Mouse (Mus musculus) heart, embryonic 14.5 days (tissue): Measurements from ENCODE around the gene Mycl. TPM values are rescaled to one million over a fixed set of nuclear protein-coding genes. Genes with fewer than 3 reads are reported as not detected.
A peak's percentile ranks its signal among the peaks of the same experiment; 100 is the strongest.

Experiments used
- ATAC-seq: fragments of 200-750 bp; cut with Nextera tagmentation; 2 replicates; pipeline ENCODE4 v1.8.0; 2017; ENCODE audit warnings: low read depth, moderate TSS enrichment; ENCODE audit not compliant: insufficient number of reproducible peaks, insufficient read depth, low FRiP score
- H3K27ac ChIP-seq, 2 experiments: fragments of 200-500 bp in 1 of 2; fragments of 300-500 bp in 1 of 2; sonication (generic) in 1 of 2; replicated peaks in 1 of 2; 2 replicates each; pipeline ENCODE4 v1.5.1; 2012 to 2014; ENCODE audit warnings: low read depth in 2 of 2, low read length in 2 of 2, control low read depth in 1 of 2, mild to moderate bottlenecking in 1 of 2, mixed read lengths in 1 of 2; ENCODE audit not compliant: control insufficient read depth in 1 of 2, insufficient read depth in 1 of 2
- H3K27me3 ChIP-seq: fragments of 300-500 bp; sonication (generic); 2 replicates; pipeline ENCODE4 v1.6.1; 2014; ENCODE audit warnings: mild to moderate bottlenecking, low read length, control low read depth; ENCODE audit not compliant: control insufficient read depth, insufficient read depth
- H3K36me3 ChIP-seq: fragments of 300-500 bp; sonication (generic); 2 replicates; pipeline ENCODE4 v1.6.1; 2014; ENCODE audit warnings: mild to moderate bottlenecking, control low read depth, low read length, mixed read lengths; ENCODE audit not compliant: control insufficient read depth, insufficient read depth
- H3K4me1 ChIP-seq, 2 experiments: fragments of 200-500 bp in 1 of 2; fragments of 300-500 bp in 1 of 2; sonication (generic) in 1 of 2; 2 replicates each; pipeline ENCODE4 v1.6.1; 2012 to 2014; ENCODE audit warnings: low read length in 2 of 2, control low read depth in 1 of 2, mixed read lengths in 1 of 2; ENCODE audit not compliant: control insufficient read depth in 2 of 2, insufficient read depth in 2 of 2
- H3K4me2 ChIP-seq: fragments of 300-500 bp; sonication (generic); 2 replicates; pipeline ENCODE4 v1.6.1; 2014; ENCODE audit warnings: mild to moderate bottlenecking, low read length
- H3K4me3 ChIP-seq, 2 experiments: fragments of 200-500 bp in 1 of 2; fragments of 300-500 bp in 1 of 2; sonication (generic) in 1 of 2; 2 replicates each; pipeline ENCODE4 v1.5.1; 2012 to 2014; ENCODE audit warnings: low read length in 2 of 2, mild to moderate bottlenecking in 2 of 2, control low read depth in 1 of 2, low read depth in 1 of 2, moderate library complexity in 1 of 2; ENCODE audit not compliant: control insufficient read depth in 1 of 2, insufficient read depth in 1 of 2
- H3K9ac ChIP-seq: fragments of 300-500 bp; sonication (generic); 2 replicates; pipeline ENCODE4 v1.6.1; 2014; ENCODE audit warnings: mild to moderate bottlenecking, low read length
- H3K9me3 ChIP-seq: fragments of 300-500 bp; sonication (generic); 2 replicates; pipeline ENCODE4 v1.6.1; 2016; ENCODE audit warnings: low read length, control low read depth; ENCODE audit not compliant: control insufficient read depth
- WGBS: fragments of 180-500 bp; shearing (Covaris S2); extraction: QIAGEN DNeasy Blood & Tissue Kit; methylation state at CpG from one replicate; pipeline ENCODE4 v1.1.7; 2014; 5-methylcytosine and 5-hydroxymethylcytosine counted together
- polyA plus RNA-seq: library from polyadenylated mRNA; unstranded; fragments of >200 nt; fragmentation: Nextera tagmentation; extraction: Ambion mirVana; gene quantifications from 2 replicates; pipeline ENCODE4 v1.2.1, GENCODE M21; 2014

Gene Mycl
- polyA plus RNA-seq, 1 experiment from 2014 or later = 0.63 TPM

DNA sequence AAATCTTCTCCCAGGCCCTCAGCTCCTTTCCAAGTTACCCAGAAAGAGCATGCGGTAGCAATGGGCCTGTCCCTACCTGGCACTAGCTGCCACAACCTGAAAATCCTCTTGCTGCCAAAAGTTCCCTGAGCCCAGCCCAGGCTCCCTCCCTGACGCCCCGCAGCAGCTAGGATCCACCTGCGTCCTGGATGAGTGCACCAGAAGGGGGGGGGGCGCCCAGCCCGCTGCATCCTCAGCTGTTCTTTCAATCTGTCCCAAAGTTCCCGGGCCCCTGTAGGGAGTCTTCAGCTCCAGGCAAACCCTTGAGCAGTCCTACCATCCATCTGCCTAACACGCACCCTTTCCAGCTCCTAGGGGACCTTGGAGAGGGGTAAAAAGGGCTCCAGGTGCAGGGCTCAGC, 35.6 kb upstream of the Mycl start:
- H3K4me1 ChIP-seq = peaks cover 21 to 38% of the 10 kb centered on the region in 2 experiments
- no peaks in the 10 kb centered on the region for H3K9me3 ChIP-seq
- no peaks in the 10 kb centered on the region for H3K36me3 ChIP-seq
- H3K4me2 ChIP-seq = peak overlapping the region; percentile 98
- no peak overlapping the region for H3K27ac ChIP-seq
- 11% methylated on average over 8 of the region's 8 CpGs for WGBS
- H3K4me3 ChIP-seq = peak overlapping the region in 1 of 2 experiments; percentile 53; a peak in 2 of 4 replicates
- peak overlapping the region; percentile 61; the same call in 1 of the 2 replicates for H3K9ac ChIP-seq
- peaks cover 37% of the 10 kb centered on the region for H3K27me3 ChIP-seq
- no peak for ATAC-seq

DNA sequence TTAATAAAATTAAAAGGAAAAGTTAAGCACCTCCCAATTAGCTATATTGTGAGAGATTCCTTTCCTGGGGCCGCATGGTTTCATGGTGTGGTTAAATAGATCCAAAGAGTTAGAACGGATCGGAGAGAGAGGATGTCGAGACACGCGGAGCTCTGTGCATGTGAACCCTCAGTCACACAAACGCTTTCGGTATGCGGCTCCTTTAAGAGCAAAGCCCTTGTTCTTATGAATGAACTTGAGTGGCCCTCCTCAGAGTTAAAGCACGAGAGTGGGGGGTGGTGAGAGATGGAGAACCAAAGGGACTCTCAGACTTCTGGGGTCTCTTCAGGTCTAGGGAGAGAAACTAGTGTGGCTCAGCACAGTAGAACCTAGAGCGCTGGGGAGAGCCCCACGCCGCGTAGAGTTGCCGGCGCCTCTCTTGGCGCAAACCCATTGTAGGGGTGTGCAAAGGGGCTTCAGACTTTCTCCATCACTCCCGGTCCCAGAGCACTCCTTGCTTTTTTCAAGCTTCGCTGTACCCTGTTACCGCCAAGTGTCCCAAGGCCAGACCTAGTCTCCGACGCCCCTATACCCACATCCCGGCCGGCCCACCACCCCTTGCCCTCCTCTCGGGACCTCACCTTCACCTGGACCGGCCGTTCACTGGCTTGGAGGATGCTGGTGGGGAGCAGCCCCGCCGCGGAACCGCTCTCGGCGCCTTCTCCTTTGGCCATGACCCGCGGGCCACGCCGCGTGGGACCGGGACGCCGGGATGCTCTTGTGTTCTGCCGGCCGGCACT, 34.9 kb upstream of the Mycl start:
- no peak for ATAC-seq
- WGBS = under 1% methylated on average over 43 of the region's 43 CpGs
- Histone ChIP-seq H3K27ac (no peak overlapping the region), H3K9me3 (no peaks in the 10 kb centered on the region), H3K27me3 (peaks cover 37% of the 10 kb centered on the region), H3K9ac (peak overlapping the region; percentile 61), H3K4me1 (peaks cover 16 to 31% of the 10 kb centered on the region in 2 experiments), H3K4me3 (peak overlapping the region; percentile 40 to 53), H3K4me2 (peak overlapping the region; percentile 98), H3K36me3 (no peaks in the 10 kb centered on the region)

DNA sequence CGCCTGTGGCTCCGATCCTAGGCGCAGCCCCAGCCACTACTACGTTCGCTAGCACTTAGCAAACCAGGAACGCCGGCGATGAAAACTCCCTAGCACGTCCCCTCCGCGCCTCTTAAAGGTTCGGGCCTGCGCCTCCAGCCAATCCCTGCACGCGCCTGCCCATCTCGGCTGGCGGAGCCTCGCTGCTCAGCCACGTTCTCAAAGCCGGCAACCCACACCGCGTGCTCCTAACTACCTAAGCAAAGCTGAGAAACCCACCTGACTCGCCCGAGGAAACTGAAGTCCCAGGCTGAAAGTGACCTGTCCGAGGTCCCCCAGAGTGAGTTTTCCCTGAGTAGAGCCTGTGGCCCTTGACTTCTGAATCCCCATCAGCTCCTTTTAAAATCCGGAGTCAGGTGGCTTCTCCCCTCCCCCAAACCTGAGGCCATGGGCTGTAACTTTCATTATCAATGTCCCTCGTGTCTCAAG, 34.3 kb upstream of the Mycl start, which contains the start of gene Mfsd2a:
TSS of gene Mfsd2a (minus strand) at position 89 of the 468 bp plus-strand sequence.
- Histone ChIP-seq H3K9me3 (no peaks in the 10 kb centered on the region), H3K9ac (peak within 1 kb of the TSS; percentile 61), H3K27ac (no peak within 1 kb of the TSS), H3K36me3 (no peaks in the 10 kb centered on the region), H3K27me3 (peaks cover 37% of the 10 kb centered on the region), H3K4me1 (peaks cover 15 to 27% of the 10 kb centered on the region in 2 experiments), H3K4me3 (peak within 1 kb of the TSS; percentile 40 to 53), H3K4me2 (peak within 1 kb of the TSS; percentile 98)
- ATAC-seq = peak; percentile 33; the same call in 1 of the 2 replicates
- 1% methylated on average over 27 of the region's 27 CpGs for WGBS

- Histone ChIP-seq H3K9me3 (no peaks in the 10 kb centered on the region), H3K4me1 (peaks cover 15 to 27% of the 10 kb centered on the region in 2 experiments), H3K4me2 (peak overlapping the region; percentile 98), H3K4me3 (peak overlapping the region in 1 of 2 experiments; percentile 53; a peak in 2 of 4 replicates), H3K27ac (no peak overlapping the region), H3K36me3 (no peaks in the 10 kb centered on the region), H3K27me3 (peaks cover 37% of the 10 kb centered on the region), H3K9ac (no peak overlapping the region)
- ATAC-seq = no peak
- 35% methylated on average over 6 of the region's 6 CpGs for WGBS
These were observed 33.9 kb upstream of the Mycl start for GRCm38 (mm10) chr4:122961589-122961988.

DNA sequence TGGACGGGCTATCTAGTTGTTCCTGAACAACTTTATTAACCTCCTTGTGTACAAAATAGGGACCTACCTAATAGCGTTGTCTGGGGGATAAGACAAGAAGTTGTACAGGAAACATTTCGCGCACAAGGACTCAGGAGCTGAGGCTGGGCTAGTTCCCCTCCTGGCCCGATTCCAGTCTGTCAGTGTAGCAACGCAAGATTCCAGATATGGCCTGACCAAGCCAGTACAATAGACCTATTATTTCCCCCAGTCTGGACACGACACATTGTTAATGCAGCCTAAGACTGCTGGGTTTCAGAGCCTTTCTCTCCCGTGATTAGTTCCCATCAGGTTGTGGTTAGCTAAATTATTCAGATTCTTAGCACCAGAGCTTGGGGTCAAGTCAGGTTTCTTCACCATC, 32.7 kb upstream of the Mycl start:
- Histone ChIP-seq H3K36me3 (no peaks in the 10 kb centered on the region), H3K4me1 (peaks cover 15 to 27% of the 10 kb centered on the region in 2 experiments), H3K27me3 (peaks cover 36% of the 10 kb centered on the region), H3K9me3 (no peaks in the 10 kb centered on the region), H3K27ac (peak overlapping the region in 1 of 2 experiments; percentile 30; a peak in 1 of 4 replicates), H3K4me3 (no peak overlapping the region), H3K4me2 (no peak overlapping the region), H3K9ac (no peak overlapping the region)
- 28% methylated on average over 8 of the region's 8 CpGs for WGBS
- ATAC-seq = no peak

GRCm38 (mm10) chr4:122968106-122968505, 27.3 kb upstream of the Mycl start:
- 46% methylated on average over 4 of the region's 4 CpGs for WGBS
- no peaks in the 10 kb centered on the region for H3K36me3 ChIP-seq
- H3K9ac ChIP-seq = no peak overlapping the region
- H3K4me3 ChIP-seq = no peak overlapping the region
- H3K27ac ChIP-seq = no peak overlapping the region
- no peak overlapping the region for H3K4me2 ChIP-seq
- peaks cover 6% of the 10 kb centered on the region for H3K27me3 ChIP-seq
- ATAC-seq = no peak
- peaks cover under 1 to 1% of the 10 kb centered on the region in 2 experiments; a peak in 2 of 4 replicates for H3K4me1 ChIP-seq
- H3K9me3 ChIP-seq = no peaks in the 10 kb centered on the region

DNA sequence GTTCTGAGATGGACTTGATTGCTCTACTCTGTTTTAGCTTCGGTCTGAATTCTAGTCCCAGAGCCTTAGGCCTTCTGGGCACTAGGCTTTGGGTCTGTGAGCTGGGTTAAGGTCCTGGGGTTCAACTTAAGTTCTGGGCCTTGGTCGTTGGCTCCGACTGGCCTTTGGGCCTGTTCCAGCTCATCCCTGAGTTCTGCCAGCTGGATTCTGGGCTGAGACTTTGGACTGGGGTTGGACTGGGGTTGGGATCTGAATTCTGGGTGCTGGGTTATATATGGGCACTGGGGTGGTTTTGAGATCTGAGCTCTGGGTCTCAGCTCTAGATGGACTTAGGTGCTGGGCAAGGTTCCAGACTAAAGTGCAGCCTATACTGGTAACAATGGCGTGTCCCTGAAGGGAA, 24.3 kb upstream of the Mycl start:
- no peaks in the 10 kb centered on the region for H3K36me3 ChIP-seq
- no peak overlapping the region for H3K9ac ChIP-seq
- no peaks in the 10 kb centered on the region for H3K4me1 ChIP-seq
- H3K9me3 ChIP-seq = no peaks in the 10 kb centered on the region
- H3K4me2 ChIP-seq = no peak overlapping the region
- no peak overlapping the region for H3K4me3 ChIP-seq
- no peaks in the 10 kb centered on the region; the same call in 1 of the 2 replicates for H3K27me3 ChIP-seq
- H3K27ac ChIP-seq = no peak overlapping the region
- 80% methylated on average over 4 of the region's 4 CpGs for WGBS
- ATAC-seq = no peak
